8 mouse cellular contexts compared by ENCODE assay signal in the genomic region with DNA sequence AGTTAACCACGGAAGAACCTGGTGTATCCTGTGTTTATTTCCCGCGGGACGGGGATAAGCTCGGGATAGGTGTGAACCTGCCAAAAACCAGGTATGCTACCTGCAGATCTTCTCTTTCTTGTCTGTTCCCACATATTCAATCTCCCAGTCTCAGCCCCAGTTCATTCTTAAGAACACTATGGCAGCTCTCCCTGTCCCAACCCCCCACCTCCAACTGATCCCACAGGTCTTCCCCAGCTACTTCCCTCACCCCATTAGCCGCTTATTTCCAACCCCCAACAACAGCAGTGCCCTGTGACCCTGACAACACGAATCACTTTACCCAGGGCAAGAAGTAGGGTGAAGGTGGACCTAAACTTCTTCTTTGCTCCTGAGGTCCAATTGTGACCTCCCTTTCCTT. TPM values are rescaled to one million over a fixed set of nuclear protein-coding genes. Genes with fewer than 3 reads are reported as not detected.
A peak's percentile ranks its signal among the peaks of the same experiment; 100 is the strongest.
DNase-seq lines count a peak whose midpoint lies in the region; ATAC-seq lines count a peak whose summit lies in the region.

No protein-coding gene starts in this region.

- peak overlapping the region; percentile 28; the same call in 1 of the 2 replicates for H3K4me2 ChIP-seq in neural tube, embryonic 11.5 days (ENCODE audit: low read depth)
- peak overlapping the region; percentile 48 for H3K4me2 ChIP-seq in forebrain, embryonic 12.5 days
- H3K4me2 ChIP-seq in limb, embryonic 15.5 days, result peak overlapping the region; percentile 33
- H3K4me2 ChIP-seq in stomach, embryonic 15.5 days, result peak overlapping the region; percentile 46

- no peaks in the 10 kb centered on the region for H3K9me3 ChIP-seq in neural tube, embryonic 11.5 days (ENCODE audit: control insufficient read depth, low read length)
- no peaks in the 10 kb centered on the region for H3K9me3 ChIP-seq in forebrain, embryonic 12.5 days
- no peaks in the 10 kb centered on the region for H3K9me3 ChIP-seq in limb, embryonic 15.5 days
- H3K9me3 ChIP-seq in stomach, embryonic 15.5 days, result no peaks in the 10 kb centered on the region

- H3K27ac ChIP-seq in neural tube, embryonic 11.5 days (ENCODE audit: low read depth, low read length), result no peak overlapping the region
- H3K27ac ChIP-seq in forebrain, embryonic 12.5 days, result no peak overlapping the region
- H3K27ac ChIP-seq in limb, embryonic 15.5 days, result no peak overlapping the region
- no peak overlapping the region for H3K27ac ChIP-seq in stomach, embryonic 15.5 days

- no peak for ATAC-seq in neural tube, embryonic 11.5 days (ENCODE audit: insufficient read depth, low FRiP score, low TSS enrichment)
- peak; percentile 55; the same call in 1 of the 2 replicates for ATAC-seq in forebrain, embryonic 12.5 days (ENCODE audit: low FRiP score)
- ATAC-seq in limb, embryonic 15.5 days (ENCODE audit: insufficient number of reproducible peaks, low FRiP score, low TSS enrichment, low read depth), result no peak
- no peak for ATAC-seq in stomach, embryonic 15.5 days (ENCODE audit: insufficient read depth, low FRiP score, low read depth)
- no peak for ATAC-seq in activated CD4-positive, CD25-positive, alpha-beta regulatory T cell, adult 4 months

- DNase-seq in neural tube, embryonic 11.5 days (ENCODE audit: low spot score), result no peak
- no peak for DNase-seq in neural tube, embryonic 10.5 days (ENCODE audit: extremely low spot score, low spot score)
- no peak for DNase-seq in layer of hippocampus, adult 9-11 months
- DNase-seq in cerebellum, postnatal 25 days, result no peak

- WGBS in neural tube, embryonic 11.5 days, result 8% methylated on average over 7 of the region's 7 CpGs
- 15% methylated on average over 7 of the region's 7 CpGs for WGBS in forebrain, embryonic 12.5 days
- WGBS in limb, embryonic 15.5 days, result 10% methylated on average over 7 of the region's 7 CpGs
- WGBS in stomach, embryonic 15.5 days, result 11% methylated on average over 7 of the region's 7 CpGs

- no peak overlapping the region for H3K4me3 ChIP-seq in neural tube, embryonic 11.5 days (ENCODE audit: low read depth, low read length)
- peak overlapping the region; percentile 11; the same call in 1 of the 2 replicates for H3K4me3 ChIP-seq in forebrain, embryonic 12.5 days (replicated peaks)
- H3K4me3 ChIP-seq in limb, embryonic 15.5 days, result no peak overlapping the region
- peak overlapping the region; percentile 18 for H3K4me3 ChIP-seq in stomach, embryonic 15.5 days (replicated peaks)

- no peak overlapping the region for H3K9ac ChIP-seq in neural tube, embryonic 11.5 days (ENCODE audit: low read length)
- peak overlapping the region; percentile 45; the same call in 1 of the 2 replicates for H3K9ac ChIP-seq in forebrain, embryonic 12.5 days
- no peak overlapping the region for H3K9ac ChIP-seq in limb, embryonic 15.5 days
- H3K9ac ChIP-seq in stomach, embryonic 15.5 days, result no peak overlapping the region

- no peaks in the 10 kb centered on the region for H3K4me1 ChIP-seq in neural tube, embryonic 11.5 days (ENCODE audit: control insufficient read depth, insufficient read depth, low read length)
- peaks cover 4% of the 10 kb centered on the region; the same call in 1 of the 2 replicates for H3K4me1 ChIP-seq in forebrain, embryonic 12.5 days
- no peaks in the 10 kb centered on the region for H3K4me1 ChIP-seq in limb, embryonic 15.5 days
- H3K4me1 ChIP-seq in stomach, embryonic 15.5 days, result peaks cover 3% of the 10 kb centered on the region; the same call in 1 of the 2 replicates

- H3K27me3 ChIP-seq in neural tube, embryonic 11.5 days (ENCODE audit: control insufficient read depth, insufficient read depth, low read length), result no peaks in the 10 kb centered on the region
- no peaks in the 10 kb centered on the region for H3K27me3 ChIP-seq in forebrain, embryonic 12.5 days
- no peaks in the 10 kb centered on the region for H3K27me3 ChIP-seq in limb, embryonic 15.5 days
- H3K27me3 ChIP-seq in stomach, embryonic 15.5 days (replicated peaks), result no peaks in the 10 kb centered on the region

- H3K36me3 ChIP-seq in neural tube, embryonic 11.5 days (ENCODE audit: control insufficient read depth, insufficient read depth, low read length), result no peaks in the 10 kb centered on the region
- H3K36me3 ChIP-seq in forebrain, embryonic 12.5 days (replicated peaks), result no peaks in the 10 kb centered on the region
- no peaks in the 10 kb centered on the region for H3K36me3 ChIP-seq in limb, embryonic 15.5 days
- H3K36me3 ChIP-seq in stomach, embryonic 15.5 days, result no peaks in the 10 kb centered on the region

RNA-seq across cellular contexts. Expression of gene Ulbp1, which starts 3.0 kb away (rescaled TPM):
- 1.1 and 1.5 TPM in 2 replicates for polyA plus RNA-seq in neural tube, embryonic 11.5 days (2014; fragmentation: Nextera tagmentation; extraction: Ambion mirVana)
- 0.82 and 1.1 TPM in 2 replicates for polyA plus RNA-seq in forebrain, embryonic 12.5 days (2016; fragmentation: Nextera tagmentation; extraction: Ambion mirVana)
- 2.1 and 2.6 TPM in 2 replicates for polyA plus RNA-seq in limb, embryonic 15.5 days (2015; fragmentation: Nextera tagmentation; extraction: Ambion mirVana)
- polyA plus RNA-seq in stomach, embryonic 15.5 days (2015; fragmentation: Nextera tagmentation; extraction: Ambion mirVana), result 2.8 and 4.0 TPM in 2 replicates
- 1 to 10 TPM; 8.4 to 8.9 TPM for polyA plus RNA-seq in activated CD4-positive, CD25-positive, alpha-beta regulatory T cell, adult 4 months (2017; shearing (Covaris generic))

Comparison
In these comparisons a context has a peak if more than half of its experiments do, and no peak if none do; other contexts are left out.
1. H3K4me3 ChIP-seq: peak in forebrain, embryonic 12.5 days (single experiment) and stomach, embryonic 15.5 days (single experiment); none in neural tube, embryonic 11.5 days (single experiment) and limb, embryonic 15.5 days (single experiment).
2. Peak in every context shown above with its lines, with median percentiles within 50 percentile points of each other: H3K4me2 ChIP-seq.